Mouse (Mus musculus): ENCODE data around the gene Gm21985. TPM values are rescaled to one million over a fixed set of nuclear protein-coding genes. Genes with fewer than 3 reads are reported as not detected.
"Not testable (repeated sequence)": the region's sequence is repeated elsewhere in the genome, so short reads cannot be mapped to it uniquely, and the experiment has no call there.

Gm21985 gene
- polyA plus RNA-seq, 1 experiment from 2014 or later: not detected

DNA sequence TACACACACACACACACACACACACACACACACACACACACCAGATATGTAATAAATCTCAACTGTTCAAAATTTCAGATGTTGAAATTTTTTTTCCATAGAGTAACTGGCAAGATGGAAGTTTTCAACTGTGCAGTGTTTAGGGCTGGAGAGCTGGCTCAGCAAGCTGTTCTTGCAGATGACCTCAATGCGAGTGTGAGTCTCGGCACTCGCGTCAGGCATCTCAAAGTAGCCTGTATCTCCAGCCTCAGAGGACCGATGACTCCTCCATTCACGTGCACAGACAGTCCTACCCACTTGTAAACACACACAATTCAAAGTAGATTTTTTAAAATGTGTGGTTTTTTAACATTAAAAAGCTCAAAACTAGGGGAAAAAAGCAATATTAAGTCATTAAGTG lies 7.4 kb downstream of the Gm21985 start:
- no peaks in the 10 kb centered on the region for H3K36me3 ChIP-seq (ENCODE audit: control insufficient read depth, insufficient read depth, low read length)
- peaks cover 4% of the 10 kb centered on the region; the same call in 1 of the 2 replicates for H3K4me1 ChIP-seq (ENCODE audit: control insufficient read depth, insufficient read depth, low read length)
- no peaks in the 10 kb centered on the region for H3K9me3 ChIP-seq (ENCODE audit: control insufficient read depth, low read length)
- no peaks in the 10 kb centered on the region for H3K27me3 ChIP-seq (replicated peaks; ENCODE audit: control insufficient read depth, insufficient read depth, low read length)
- no peak overlapping the region for H3K4me2 ChIP-seq (ENCODE audit: low read depth, low read length)
- 86% methylated on average over 6 of the region's 6 CpGs for whole genome bisulfite sequencing
- H3K9ac ChIP-seq (ENCODE audit: low read depth, low read length): no peak overlapping the region
- no peak for ATAC-seq
- no peak overlapping the region for H3K27ac ChIP-seq (ENCODE audit: low read length)
- no peak overlapping the region for H3K4me3 ChIP-seq (ENCODE audit: low read length)

DNA sequence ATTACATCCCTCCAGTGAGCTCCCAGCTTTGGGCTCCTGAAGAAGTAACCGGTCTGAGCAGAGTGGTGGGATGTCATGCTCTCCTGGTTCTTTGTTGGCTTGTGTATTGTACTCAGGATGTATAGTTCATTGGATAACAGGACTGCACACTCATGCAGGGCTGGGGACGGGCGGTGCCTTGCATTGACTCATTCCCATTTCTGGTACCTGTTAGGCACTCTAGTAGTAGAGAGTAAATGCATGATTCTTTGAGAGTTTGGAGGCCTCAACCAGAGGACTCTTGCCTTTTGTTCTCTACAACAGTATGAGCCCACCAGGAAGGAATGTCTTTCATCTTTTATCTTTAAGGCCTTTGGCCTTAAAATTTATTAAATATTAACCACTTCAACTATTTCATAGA lies 10.8 kb downstream of the Gm21985 start:
- Histone ChIP-seq H3K9ac (ENCODE audit: low read depth, low read length) (no peak overlapping the region), H3K27me3 (replicated peaks; ENCODE audit: control insufficient read depth, insufficient read depth, low read length) (no peaks in the 10 kb centered on the region), H3K4me3 (ENCODE audit: low read length) (no peak overlapping the region), H3K4me1 (ENCODE audit: control insufficient read depth, insufficient read depth, low read length) (peaks cover 4% of the 10 kb centered on the region; the same call in 1 of the 2 replicates), H3K27ac (ENCODE audit: low read length) (0 out of 2 replicates have a peak overlapping the region, but pooled peaks have one; percentile 2), H3K4me2 (ENCODE audit: low read depth, low read length) (no peak overlapping the region), H3K36me3 (ENCODE audit: control insufficient read depth, insufficient read depth, low read length) (no peaks in the 10 kb centered on the region), H3K9me3 (ENCODE audit: control insufficient read depth, low read length) (no peaks in the 10 kb centered on the region)
- WGBS: 76% methylated on average over 3 of the region's 3 CpGs
- ATAC-seq: peak; percentile 82

DNA sequence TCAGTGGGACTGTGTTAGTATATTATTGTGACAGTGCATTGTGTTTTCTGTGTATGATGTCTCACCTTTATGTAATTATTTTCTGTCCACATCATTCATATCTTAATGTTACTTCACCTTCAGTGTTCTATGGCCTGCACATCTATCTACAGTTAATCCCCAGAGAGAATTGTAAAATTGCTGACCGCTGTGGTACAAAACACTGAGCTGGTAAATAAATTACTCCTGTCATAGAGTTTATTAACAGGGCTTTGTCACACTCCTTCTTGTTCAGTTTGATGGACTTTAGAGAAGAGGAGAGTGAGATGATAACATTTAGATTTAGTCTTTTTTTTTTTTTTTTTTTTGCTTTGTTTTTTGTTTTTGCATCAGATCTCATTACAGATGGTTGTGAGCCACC lies 16.7 kb downstream of the Gm21985 start:
- H3K9ac ChIP-seq (ENCODE audit: low read depth, low read length): no peak overlapping the region
- H3K27ac ChIP-seq (ENCODE audit: low read length): no peak overlapping the region
- ATAC-seq: no peak
- WGBS: 82% methylated on average over 1 of the region's 1 CpGs
- H3K9me3 ChIP-seq (ENCODE audit: control insufficient read depth, low read length): no peaks in the 10 kb centered on the region
- no peak overlapping the region for H3K4me3 ChIP-seq (ENCODE audit: low read length)
- H3K36me3 ChIP-seq (ENCODE audit: control insufficient read depth, insufficient read depth, low read length): no peaks in the 10 kb centered on the region
- H3K4me1 ChIP-seq (ENCODE audit: control insufficient read depth, insufficient read depth, low read length): peaks cover 3% of the 10 kb centered on the region; the same call in 1 of the 2 replicates
- no peaks in the 10 kb centered on the region for H3K27me3 ChIP-seq (replicated peaks; ENCODE audit: control insufficient read depth, insufficient read depth, low read length)
- no peak overlapping the region for H3K4me2 ChIP-seq (ENCODE audit: low read depth, low read length)

DNA sequence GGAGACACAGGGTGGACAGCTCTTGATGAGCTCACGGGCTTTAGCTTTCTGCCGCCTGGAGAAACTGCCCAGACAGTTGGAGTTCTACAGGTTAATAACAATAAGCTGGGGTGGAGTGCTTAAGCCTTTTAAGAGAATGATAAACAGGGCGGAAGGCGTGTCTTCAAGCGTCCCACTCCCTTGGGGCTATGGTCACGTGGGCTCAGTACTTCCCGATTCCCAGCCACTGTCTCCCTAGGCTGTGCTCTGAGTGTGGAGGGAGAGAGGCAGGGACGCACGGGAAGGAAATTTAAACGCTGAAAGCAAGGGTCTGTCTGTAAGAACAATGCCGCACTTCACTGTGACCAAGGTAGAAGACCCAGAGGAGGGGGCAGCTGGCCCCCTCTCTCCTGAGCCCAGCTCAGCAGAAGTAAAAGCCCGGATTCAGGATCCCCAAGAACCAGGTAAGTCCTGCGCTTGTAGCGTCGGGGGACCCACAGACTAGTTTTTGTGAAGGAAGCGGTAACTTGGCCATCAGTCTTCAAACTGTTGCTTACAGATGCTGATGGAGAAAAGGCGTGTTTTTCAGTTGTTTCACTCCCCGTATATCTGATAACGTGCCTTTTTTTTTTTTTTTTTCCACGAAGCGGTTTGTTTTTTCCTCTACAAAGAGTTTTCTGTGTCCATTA lies 18.4 kb downstream of the Gm21985 start:
- peak overlapping the region; percentile 77 for H3K4me2 ChIP-seq (ENCODE audit: low read depth, low read length)
- peak overlapping the region; percentile 69 for H3K4me3 ChIP-seq (ENCODE audit: low read length)
- peaks cover 3% of the 10 kb centered on the region; the same call in 1 of the 2 replicates for H3K4me1 ChIP-seq (ENCODE audit: control insufficient read depth, insufficient read depth, low read length)
- peak; percentile 94 for ATAC-seq
- no peaks in the 10 kb centered on the region for H3K9me3 ChIP-seq (ENCODE audit: control insufficient read depth, low read length)
- peak overlapping the region; percentile 78 for H3K9ac ChIP-seq (ENCODE audit: low read depth, low read length)
- WGBS: 1% methylated on average over 21 of the region's 21 CpGs
- peak overlapping the region; percentile 79 for H3K27ac ChIP-seq (ENCODE audit: low read length)
- H3K36me3 ChIP-seq (ENCODE audit: control insufficient read depth, insufficient read depth, low read length): no peaks in the 10 kb centered on the region
- H3K27me3 ChIP-seq (replicated peaks; ENCODE audit: control insufficient read depth, insufficient read depth, low read length): no peaks in the 10 kb centered on the region

DNA sequence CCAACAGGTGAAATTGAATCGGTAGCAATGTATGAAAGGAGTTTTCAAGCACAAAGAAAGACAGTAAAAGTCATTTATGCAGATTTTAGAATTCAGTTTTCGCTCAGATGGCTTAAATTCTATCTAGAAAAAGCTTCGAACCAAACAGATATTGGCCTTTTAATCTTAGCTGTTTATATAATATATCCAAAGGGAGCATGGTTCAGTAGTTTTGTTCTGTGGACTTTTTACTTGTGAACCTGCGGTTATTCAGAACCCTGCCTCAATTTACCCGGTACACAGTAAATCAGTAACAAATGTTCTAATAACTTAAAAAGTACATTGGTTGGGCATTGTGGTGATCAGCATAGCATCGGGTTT lies 18.9 kb downstream of the Gm21985 start:
- 47% methylated on average over 6 of the region's 6 CpGs for WGBS
- Histone ChIP-seq H3K27ac (ENCODE audit: low read length) (no peak overlapping the region), H3K9ac (ENCODE audit: low read depth, low read length) (peak overlapping the region; percentile 78; the same call in 1 of the 2 replicates), H3K27me3 (replicated peaks; ENCODE audit: control insufficient read depth, insufficient read depth, low read length) (no peaks in the 10 kb centered on the region), H3K9me3 (ENCODE audit: control insufficient read depth, low read length) (no peaks in the 10 kb centered on the region), H3K36me3 (ENCODE audit: control insufficient read depth, insufficient read depth, low read length) (no peaks in the 10 kb centered on the region), H3K4me3 (ENCODE audit: low read length) (peak overlapping the region; percentile 69), H3K4me1 (ENCODE audit: control insufficient read depth, insufficient read depth, low read length) (peaks cover 3% of the 10 kb centered on the region; the same call in 1 of the 2 replicates), H3K4me2 (ENCODE audit: low read depth, low read length) (peak overlapping the region; percentile 77)
- ATAC-seq: no peak

DNA sequence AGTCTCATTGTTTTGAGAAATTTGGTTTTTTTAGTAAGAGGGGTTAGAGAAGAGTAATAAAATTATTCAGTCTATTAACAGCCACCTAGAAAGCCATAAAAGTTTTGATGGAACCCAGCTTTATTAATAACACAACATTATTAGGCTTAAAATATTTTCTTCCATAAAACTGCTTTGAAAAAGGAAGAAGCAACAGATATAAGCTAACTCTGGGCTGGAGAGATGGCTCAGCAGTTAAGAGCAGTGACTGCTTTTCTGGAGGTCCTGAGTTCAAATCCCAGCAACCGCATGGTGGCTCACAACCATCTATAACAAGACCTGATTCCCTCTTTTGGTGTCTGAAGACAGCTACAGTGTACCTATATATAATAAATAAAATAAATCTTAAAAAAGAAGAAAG lies 19.9 kb downstream of the Gm21985 start:
- H3K36me3 ChIP-seq (ENCODE audit: control insufficient read depth, insufficient read depth, low read length); H3K9me3 ChIP-seq (ENCODE audit: control insufficient read depth, low read length); H3K4me3 ChIP-seq (ENCODE audit: low read length); H3K27me3 ChIP-seq (replicated peaks; ENCODE audit: control insufficient read depth, insufficient read depth, low read length); H3K4me1 ChIP-seq (ENCODE audit: control insufficient read depth, insufficient read depth, low read length); H3K9ac ChIP-seq (ENCODE audit: low read depth, low read length); H3K4me2 ChIP-seq (ENCODE audit: low read depth, low read length); ATAC-seq; H3K27ac ChIP-seq (ENCODE audit: low read length): not testable (repeated sequence)
- WGBS: 93% methylated on average over 1 of the region's 1 CpGs

DNA sequence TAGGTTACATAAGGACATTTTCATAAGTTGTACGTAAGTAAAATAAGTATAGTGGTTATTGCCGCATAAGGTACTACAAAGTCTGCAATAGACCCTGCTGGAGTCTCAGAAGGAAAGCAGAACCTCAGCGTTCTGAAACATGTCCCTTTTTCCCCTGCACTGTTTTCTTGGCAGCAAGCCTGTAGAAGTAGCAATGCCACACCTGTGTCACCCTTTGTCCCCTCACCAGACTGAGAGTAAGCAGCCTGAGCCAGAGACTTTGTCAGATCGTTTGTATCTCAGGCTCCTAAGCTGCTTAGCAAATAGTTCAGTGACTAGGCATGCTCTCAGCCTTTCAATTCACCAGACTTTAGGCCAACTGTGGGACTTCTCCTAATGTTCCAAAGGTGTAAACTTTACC lies 20.9 kb downstream of the Gm21985 start:
- H3K27ac ChIP-seq (ENCODE audit: low read length): peak overlapping the region; percentile 62

DNA sequence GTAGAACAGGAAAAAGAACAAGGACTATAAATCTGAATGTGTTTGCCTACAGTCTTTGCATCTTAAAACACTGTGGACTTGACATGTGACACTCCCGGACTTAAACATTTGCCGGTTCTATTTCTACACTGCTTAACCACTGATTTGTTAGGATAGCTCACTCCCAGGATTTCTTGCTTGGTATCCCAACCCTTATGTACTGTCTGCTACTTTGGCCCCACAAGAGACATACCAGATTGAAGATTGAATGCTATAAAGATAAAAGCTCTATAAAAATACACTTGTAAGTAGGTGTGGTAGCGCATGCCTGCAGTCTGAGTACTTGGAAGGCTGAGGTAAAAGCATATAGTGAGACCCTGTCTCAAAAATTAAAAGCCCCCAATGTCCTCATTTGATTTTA lies 23.4 kb downstream of the Gm21985 start:
- ATAC-seq: peak; percentile 80
- H3K9me3 ChIP-seq (ENCODE audit: control insufficient read depth, low read length): no peaks in the 10 kb centered on the region
- no peak overlapping the region for H3K4me2 ChIP-seq (ENCODE audit: low read depth, low read length)
- H3K9ac ChIP-seq (ENCODE audit: low read depth, low read length): no peak overlapping the region
- H3K4me3 ChIP-seq (ENCODE audit: low read length): no peak overlapping the region
- H3K27me3 ChIP-seq (replicated peaks; ENCODE audit: control insufficient read depth, insufficient read depth, low read length): no peaks in the 10 kb centered on the region
- 53% methylated on average over 3 of the region's 3 CpGs for WGBS
- H3K36me3 ChIP-seq (ENCODE audit: control insufficient read depth, insufficient read depth, low read length): no peaks in the 10 kb centered on the region
- H3K4me1 ChIP-seq (ENCODE audit: control insufficient read depth, insufficient read depth, low read length): no peaks in the 10 kb centered on the region
- peak overlapping the region; percentile 83 for H3K27ac ChIP-seq (ENCODE audit: low read length)

More for the DNA sequence above, 20.9 kb downstream of the Gm21985 start:
- Histone ChIP-seq H3K4me1 (ENCODE audit: control insufficient read depth, insufficient read depth, low read length) (peaks cover 3% of the 10 kb centered on the region; the same call in 1 of the 2 replicates), H3K4me2 (ENCODE audit: low read depth, low read length) (no peak overlapping the region), H3K27me3 (replicated peaks; ENCODE audit: control insufficient read depth, insufficient read depth, low read length) (no peaks in the 10 kb centered on the region), H3K36me3 (ENCODE audit: control insufficient read depth, insufficient read depth, low read length) (no peaks in the 10 kb centered on the region), H3K4me3 (ENCODE audit: low read length) (no peak overlapping the region), H3K9me3 (ENCODE audit: control insufficient read depth, low read length) (no peaks in the 10 kb centered on the region), H3K9ac (ENCODE audit: low read depth, low read length) (no peak overlapping the region)
- ATAC-seq: peak; percentile 73
- WGBS: 59% methylated on average over 4 of the region's 4 CpGs

DNA sequence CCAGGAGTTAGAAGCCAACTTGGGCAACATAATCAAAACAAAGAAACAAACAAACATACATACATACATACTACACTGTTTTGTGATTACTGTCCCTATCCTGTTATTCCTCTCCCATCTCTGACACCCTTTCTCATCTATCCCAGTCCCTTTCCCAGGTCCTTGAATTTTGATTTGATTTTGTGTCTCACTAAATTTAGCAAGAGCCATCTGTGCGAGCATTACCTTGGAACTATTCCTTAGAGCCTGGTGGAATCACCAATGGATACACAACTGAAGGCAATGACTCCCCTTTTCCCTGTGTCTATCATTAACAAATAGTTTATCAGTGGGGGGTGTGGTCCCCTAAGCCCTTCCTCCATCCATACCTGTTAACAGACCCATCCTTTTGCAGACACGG lies 26.7 kb downstream of the Gm21985 start:
- Histone ChIP-seq H3K27me3 (replicated peaks; ENCODE audit: control insufficient read depth, insufficient read depth, low read length) (no peaks in the 10 kb centered on the region), H3K9me3 (ENCODE audit: control insufficient read depth, low read length) (no peaks in the 10 kb centered on the region), H3K27ac (ENCODE audit: low read length) (no peak overlapping the region), H3K36me3 (ENCODE audit: control insufficient read depth, insufficient read depth, low read length) (no peaks in the 10 kb centered on the region), H3K4me1 (ENCODE audit: control insufficient read depth, insufficient read depth, low read length) (no peaks in the 10 kb centered on the region), H3K9ac (ENCODE audit: low read depth, low read length) (no peak overlapping the region), H3K4me3 (ENCODE audit: low read length) (no peak overlapping the region), H3K4me2 (ENCODE audit: low read depth, low read length) (no peak overlapping the region)
- ATAC-seq: no peak
- 89% methylated on average over 2 of the region's 2 CpGs for WGBS

DNA sequence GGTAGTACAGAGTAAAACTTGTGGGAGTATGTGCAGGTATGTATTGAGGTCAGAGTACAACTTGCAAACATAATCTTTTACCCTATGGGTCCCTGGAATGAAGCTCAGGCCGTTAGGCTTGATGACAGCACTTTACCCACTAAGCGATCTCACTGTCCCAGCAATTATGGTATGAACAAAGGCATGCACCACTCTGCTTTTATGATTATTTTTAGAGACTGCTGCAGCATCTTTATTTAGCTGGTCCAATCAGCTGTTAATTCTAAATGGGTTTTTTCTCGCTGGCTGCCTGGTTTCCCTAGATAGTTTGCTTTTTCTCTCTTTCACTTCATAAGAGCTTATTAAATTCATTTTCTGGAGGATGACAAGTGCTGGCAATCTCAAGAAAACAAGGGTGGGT lies 30.1 kb downstream of the Gm21985 start:
- Histone ChIP-seq H3K4me3 (ENCODE audit: low read length) (no peak overlapping the region), H3K27me3 (replicated peaks; ENCODE audit: control insufficient read depth, insufficient read depth, low read length) (no peaks in the 10 kb centered on the region), H3K36me3 (ENCODE audit: control insufficient read depth, insufficient read depth, low read length) (no peaks in the 10 kb centered on the region), H3K27ac (ENCODE audit: low read length) (no peak overlapping the region), H3K9ac (ENCODE audit: low read depth, low read length) (no peak overlapping the region), H3K4me1 (ENCODE audit: control insufficient read depth, insufficient read depth, low read length) (peaks cover 3% of the 10 kb centered on the region; the same call in 1 of the 2 replicates), H3K4me2 (ENCODE audit: low read depth, low read length) (no peak overlapping the region), H3K9me3 (ENCODE audit: control insufficient read depth, low read length) (no peaks in the 10 kb centered on the region)
- peak; percentile 25; the same call in 1 of the 2 replicates for ATAC-seq
- 64% methylated on average over 3 of the region's 3 CpGs for WGBS
